Mouse (Mus musculus) limb, embryonic 12.5 days (tissue): ENCODE results near the gene Sdr9c7. TPM values are rescaled to one million over a fixed set of nuclear protein-coding genes. Genes with fewer than 3 reads are reported as not detected.

ENCODE experiments used
- ATAC-seq: fragments of 200-750 bp; cut with Nextera tagmentation; 2 replicates; pipeline ENCODE4 v1.8.0; 2017; ENCODE audit warnings: low read depth, moderate TSS enrichment; ENCODE audit not compliant: insufficient number of reproducible peaks, insufficient read depth, low FRiP score, low TSS enrichment
- H3K27ac ChIP-seq: fragments of 300-500 bp; sonication (generic); 2 replicates; pipeline ENCODE4 v1.5.1; 2016; ENCODE audit warnings: mild to moderate bottlenecking, moderate library complexity
- H3K27me3 ChIP-seq: fragments of 300-500 bp; sonication (generic); 2 replicates; pipeline ENCODE4 v1.6.1; 2016; ENCODE audit warnings: mild to moderate bottlenecking, moderate library complexity
- H3K36me3 ChIP-seq: fragments of 300-500 bp; sonication (generic); 2 replicates; pipeline ENCODE4 v1.6.1; 2016; ENCODE audit warnings: mild to moderate bottlenecking, moderate library complexity
- H3K4me1 ChIP-seq: fragments of 300-500 bp; sonication (generic); replicated peaks from 2 replicates; pipeline ENCODE4 v1.6.1; 2016
- H3K4me2 ChIP-seq: fragments of 300-500 bp; sonication (generic); 2 replicates; pipeline ENCODE4 v1.6.1; 2016; ENCODE audit warnings: mild to moderate bottlenecking, moderate library complexity
- H3K4me3 ChIP-seq: fragments of 300-500 bp; sonication (generic); replicated peaks from 2 replicates; pipeline ENCODE4 v1.5.1; 2016; ENCODE audit warnings: mild to moderate bottlenecking
- H3K9ac ChIP-seq: fragments of 300-500 bp; sonication (generic); replicated peaks from 2 replicates; pipeline ENCODE4 v1.6.1; 2016; ENCODE audit warnings: mild to moderate bottlenecking, moderate library complexity
- H3K9me3 ChIP-seq: fragments of 300-500 bp; sonication (generic); 2 replicates; pipeline ENCODE4 v1.6.1; 2016; ENCODE audit warnings: mild to moderate bottlenecking, moderate library complexity
- WGBS: fragments of 180-500 bp; shearing (Covaris S2); methylation state at CpG from one replicate; pipeline ENCODE4 v1.1.7; 2016; 5-methylcytosine and 5-hydroxymethylcytosine counted together
- polyA plus RNA-seq: library from polyadenylated mRNA; unstranded; fragments of >200 nt; fragmentation: Nextera tagmentation; extraction: Ambion mirVana; gene quantifications from 2 replicates; pipeline ENCODE4 v1.2.1, GENCODE M21; 2016

Sdr9c7 gene
- not detected in 2 replicates for polyA plus RNA-seq

DNA sequence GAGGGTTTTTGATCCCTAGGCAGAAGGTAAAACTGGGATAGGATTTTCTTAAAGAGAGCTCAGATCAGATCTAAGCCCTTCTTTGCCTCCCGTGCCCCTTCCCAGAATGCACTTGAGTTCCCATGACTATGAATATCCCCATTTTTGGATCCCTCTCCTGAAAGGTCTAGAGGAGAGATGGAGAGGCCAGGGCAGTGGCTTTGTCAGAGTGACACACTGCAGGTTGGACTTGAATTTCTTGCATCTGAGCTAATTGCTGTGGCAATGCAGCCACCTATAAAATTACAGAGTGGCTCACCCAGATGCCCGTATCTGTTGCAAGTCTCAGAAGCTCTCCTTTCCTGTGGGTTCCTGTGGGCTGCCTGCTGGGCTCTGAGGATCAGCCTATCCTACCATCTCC, at the start of gene Sdr9c7:
Gene Sdr9c7, plus strand, starts transcription at position 301 of the 400 bp plus-strand sequence.
- H3K4me1 ChIP-seq: no peaks in the 10 kb centered on the region
- H3K9ac ChIP-seq: no peak within 1 kb of the TSS
- WGBS: 78% methylated on average over 2 of the region's 2 CpGs
- H3K27ac ChIP-seq: no peak within 1 kb of the TSS
- H3K36me3 ChIP-seq: no peaks in the 10 kb centered on the region
- H3K9me3 ChIP-seq: no peaks in the 10 kb centered on the region
- H3K4me3 ChIP-seq: no peak within 1 kb of the TSS
- H3K4me2 ChIP-seq: no peak within 1 kb of the TSS
- no peaks in the 10 kb centered on the region; the same call in none of the 2 replicates for H3K27me3 ChIP-seq
- ATAC-seq: no peak

DNA sequence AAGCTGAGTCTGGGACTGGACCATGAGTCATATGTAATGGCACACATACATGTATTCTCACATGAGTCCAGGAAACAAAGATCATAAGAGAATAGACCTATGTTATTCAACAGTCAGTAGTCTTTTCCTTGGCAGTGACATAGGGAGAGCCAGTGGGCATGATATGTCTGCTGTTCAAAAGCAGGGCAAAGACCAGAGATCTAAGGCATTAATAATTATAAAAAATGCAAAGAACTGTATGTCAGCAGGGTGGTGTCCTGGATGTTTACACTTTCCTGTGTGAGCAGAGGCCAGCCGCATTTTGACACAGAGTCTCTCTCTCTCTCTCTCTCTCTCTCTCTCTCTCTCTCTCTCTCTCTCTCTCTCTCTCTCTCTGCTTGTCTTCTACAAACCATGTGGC, 48.7 kb upstream of the Sdr9c7 start, which contains the start of gene Rdh19:
Gene Rdh19, plus strand, starts transcription at position 301 of the 400 bp plus-strand sequence.
- no peaks in the 10 kb centered on the region for H3K36me3 ChIP-seq
- H3K9me3 ChIP-seq: 0 out of 2 replicates have a peak, but pooled peaks cover 7% of the 10 kb centered on the region
- no peaks in the 10 kb centered on the region for H3K27me3 ChIP-seq
- H3K4me2 ChIP-seq: no peak within 1 kb of the TSS
- no peak within 1 kb of the TSS for H3K9ac ChIP-seq
- no peak for ATAC-seq
- 94% methylated on average over 1 of the region's 1 CpGs for WGBS
- no peak within 1 kb of the TSS for H3K27ac ChIP-seq
- H3K4me1 ChIP-seq: no peaks in the 10 kb centered on the region
- H3K4me3 ChIP-seq: no peak within 1 kb of the TSS

DNA sequence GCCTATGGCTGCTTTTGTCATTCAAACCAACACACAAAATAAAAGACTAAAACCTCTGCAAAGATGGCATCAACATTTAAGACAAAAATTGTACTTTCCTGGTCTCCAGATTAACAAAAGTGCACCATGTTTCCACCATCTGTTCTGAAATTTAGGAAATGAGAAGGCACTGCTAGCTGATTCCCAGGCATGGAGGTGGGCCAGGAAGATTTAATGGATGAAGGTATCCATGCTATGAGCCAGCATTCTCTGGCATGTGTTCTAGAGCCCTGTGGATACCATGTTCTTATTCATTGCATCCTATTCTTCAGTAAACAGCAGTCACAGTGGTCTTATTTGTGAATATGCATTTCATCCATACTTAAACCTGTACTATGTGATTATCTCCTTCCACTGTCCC, 41.9 kb upstream of the Sdr9c7 start:
- Histone ChIP-seq H3K4me1 (no peaks in the 10 kb centered on the region), H3K9ac (no peak overlapping the region), H3K9me3 (no peaks in the 10 kb centered on the region), H3K27me3 (no peaks in the 10 kb centered on the region), H3K4me2 (no peak overlapping the region), H3K4me3 (no peak overlapping the region), H3K27ac (no peak overlapping the region), H3K36me3 (no peaks in the 10 kb centered on the region)
- no peak for ATAC-seq

DNA sequence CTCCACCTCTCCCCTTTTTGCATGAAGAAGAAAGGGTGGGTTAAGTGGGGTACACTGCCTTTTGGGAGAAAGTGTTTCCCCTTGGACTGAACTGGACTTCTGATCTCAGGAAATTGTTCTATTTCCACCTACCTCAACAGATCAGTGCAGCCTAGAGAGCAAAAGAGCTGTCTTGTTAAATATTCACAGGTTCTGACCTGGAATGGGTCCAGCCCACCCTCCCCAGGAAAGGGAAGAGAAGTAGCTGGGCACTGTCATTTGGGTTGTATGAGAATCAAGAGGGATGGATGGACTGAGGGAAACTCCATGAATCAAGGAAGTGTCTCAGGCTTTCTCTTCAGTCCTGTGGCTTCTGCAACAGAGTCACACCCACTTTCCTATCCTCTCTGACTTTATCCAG, 33.4 kb upstream of the Sdr9c7 start:
- H3K27me3 ChIP-seq: no peaks in the 10 kb centered on the region
- H3K4me2 ChIP-seq: no peak overlapping the region
- no peak overlapping the region for H3K9ac ChIP-seq
- 0 out of 2 replicates have a peak, but pooled peaks cover 2% of the 10 kb centered on the region for H3K9me3 ChIP-seq
- H3K36me3 ChIP-seq: no peaks in the 10 kb centered on the region
- ATAC-seq: no peak
- no peak overlapping the region for H3K4me3 ChIP-seq
- no peak overlapping the region for H3K27ac ChIP-seq
- no peaks in the 10 kb centered on the region for H3K4me1 ChIP-seq

DNA sequence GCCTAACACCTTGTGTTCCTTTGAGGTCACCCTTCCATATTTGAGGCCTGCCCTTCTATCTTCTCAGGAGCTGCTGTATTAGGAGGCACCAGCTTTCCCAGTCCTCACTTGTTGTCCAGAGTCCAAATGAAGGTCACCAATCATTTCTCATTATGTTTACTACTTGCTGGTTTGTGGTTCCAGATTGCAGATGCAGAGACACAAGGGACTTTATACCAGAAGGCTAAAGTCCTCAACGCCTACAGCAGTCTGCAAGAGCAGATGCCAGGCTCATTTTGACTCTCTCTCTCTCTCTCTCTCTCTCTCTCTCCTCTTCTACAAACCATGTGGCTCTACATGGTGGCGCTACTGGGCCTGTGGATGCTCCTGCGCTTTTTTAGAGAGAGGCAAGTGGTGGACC, 32.1 kb upstream of the Sdr9c7 start, which contains the start of gene Rdh16f2:
Gene Rdh16f2, plus strand, starts transcription at position 243 of the 400 bp plus-strand sequence.
- no peak for ATAC-seq
- Histone ChIP-seq H3K4me1 (no peaks in the 10 kb centered on the region), H3K9me3 (peaks cover 11% of the 10 kb centered on the region; the same call in 1 of the 2 replicates), H3K9ac (no peak within 1 kb of the TSS), H3K36me3 (no peaks in the 10 kb centered on the region), H3K27ac (no peak within 1 kb of the TSS), H3K4me2 (no peak within 1 kb of the TSS), H3K27me3 (no peaks in the 10 kb centered on the region), H3K4me3 (no peak within 1 kb of the TSS)
- WGBS: 78% methylated on average over 3 of the region's 3 CpGs

DNA sequence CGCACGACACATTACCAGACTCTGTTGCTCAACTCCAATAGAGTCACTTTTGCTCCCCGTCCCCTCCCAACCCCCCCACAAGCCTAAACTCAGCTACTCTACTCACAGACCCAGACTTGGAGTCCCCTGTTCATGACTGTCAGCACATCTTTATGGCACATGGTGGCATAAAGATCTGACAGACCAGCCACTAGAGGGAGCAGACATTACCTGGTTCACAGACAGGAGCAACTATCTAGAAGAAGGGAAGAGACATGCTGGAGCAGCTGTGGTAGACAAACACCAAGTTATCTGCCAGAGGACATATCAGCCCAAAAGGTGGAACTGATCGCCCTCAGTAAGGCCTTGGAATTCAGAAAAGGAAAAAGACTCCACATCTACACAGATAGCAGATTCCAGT, 25.8 kb upstream of the Sdr9c7 start:
- WGBS: 82% methylated on average over 4 of the region's 4 CpGs

DNA sequence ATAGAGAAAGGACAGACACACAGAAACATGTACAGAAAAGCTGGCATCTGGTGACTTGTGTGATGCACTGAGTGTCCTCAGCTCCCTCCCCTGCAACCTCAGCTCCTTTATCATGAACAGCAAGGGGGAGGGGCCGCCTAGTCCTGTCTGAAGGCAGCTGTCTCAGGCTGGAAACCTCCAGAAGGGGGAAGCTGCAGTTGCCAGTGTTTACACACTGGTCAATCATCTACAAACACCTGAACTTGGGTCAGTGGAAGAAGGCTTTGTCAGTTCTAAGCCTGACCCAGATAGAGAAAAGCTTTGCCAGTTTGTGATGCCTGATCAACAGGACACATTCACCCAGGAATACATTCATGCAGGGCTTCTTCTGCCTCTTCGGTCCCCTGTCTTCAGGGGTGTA, 20.6 kb upstream of the Sdr9c7 start:
- Histone ChIP-seq H3K9ac (no peak overlapping the region), H3K36me3 (no peaks in the 10 kb centered on the region), H3K9me3 (no peaks in the 10 kb centered on the region), H3K27me3 (no peaks in the 10 kb centered on the region), H3K4me3 (no peak overlapping the region), H3K4me1 (no peaks in the 10 kb centered on the region), H3K4me2 (no peak overlapping the region), H3K27ac (no peak overlapping the region)
- ATAC-seq: no peak
- 58% methylated on average over 2 of the region's 2 CpGs for WGBS

More for the DNA sequence above, 25.8 kb upstream of the Sdr9c7 start:
- Histone ChIP-seq H3K4me2 (no peak overlapping the region), H3K9me3 (peaks cover 11% of the 10 kb centered on the region; the same call in 1 of the 2 replicates), H3K27ac (no peak overlapping the region), H3K27me3 (no peaks in the 10 kb centered on the region), H3K4me1 (no peaks in the 10 kb centered on the region), H3K36me3 (no peaks in the 10 kb centered on the region), H3K4me3 (no peak overlapping the region), H3K9ac (no peak overlapping the region)
- no peak for ATAC-seq

DNA sequence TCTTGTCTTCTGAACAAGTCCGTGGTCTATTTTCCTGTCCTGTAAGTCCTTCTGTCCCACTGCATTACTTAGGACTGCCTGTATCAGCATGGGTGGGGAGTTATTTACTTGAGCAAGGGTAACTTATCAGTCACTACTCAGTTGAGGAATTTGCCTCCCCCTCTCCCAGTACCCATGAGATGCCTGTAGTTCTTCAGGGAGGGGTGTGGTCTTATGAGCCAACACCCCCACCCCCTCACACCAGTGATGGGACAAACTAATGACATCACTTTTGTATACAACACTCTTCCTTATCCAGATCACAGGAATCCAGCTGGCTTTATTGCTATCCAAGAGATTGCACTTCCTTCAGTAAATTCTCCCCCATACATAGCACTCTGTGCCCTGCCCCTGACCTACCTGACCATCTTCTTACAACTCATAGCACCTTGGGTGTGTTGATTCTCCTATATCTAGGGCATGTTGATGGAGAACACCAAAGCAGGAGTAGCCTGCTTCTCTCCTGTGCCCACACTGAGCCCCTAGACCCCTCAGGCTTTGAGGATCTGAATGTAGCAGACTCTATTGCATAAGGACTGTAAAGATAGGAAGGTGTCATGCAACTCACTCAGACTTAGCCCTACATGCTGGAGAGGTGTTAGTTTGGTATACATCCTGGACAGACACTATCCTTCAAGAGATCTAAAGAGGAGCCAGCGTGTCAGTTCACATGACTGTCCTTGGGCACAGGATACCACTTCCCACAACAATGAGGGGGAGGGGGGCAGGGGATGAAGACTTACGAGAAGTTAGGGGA, 19.9 kb upstream of the Sdr9c7 start:
- Histone ChIP-seq H3K4me1 (no peaks in the 10 kb centered on the region), H3K9ac (no peak overlapping the region), H3K9me3 (no peaks in the 10 kb centered on the region), H3K4me3 (no peak overlapping the region), H3K36me3 (no peaks in the 10 kb centered on the region), H3K27ac (no peak overlapping the region), H3K4me2 (no peak overlapping the region), H3K27me3 (no peaks in the 10 kb centered on the region)
- WGBS: 77% methylated on average over 3 of the region's 3 CpGs
- ATAC-seq: no peak

DNA sequence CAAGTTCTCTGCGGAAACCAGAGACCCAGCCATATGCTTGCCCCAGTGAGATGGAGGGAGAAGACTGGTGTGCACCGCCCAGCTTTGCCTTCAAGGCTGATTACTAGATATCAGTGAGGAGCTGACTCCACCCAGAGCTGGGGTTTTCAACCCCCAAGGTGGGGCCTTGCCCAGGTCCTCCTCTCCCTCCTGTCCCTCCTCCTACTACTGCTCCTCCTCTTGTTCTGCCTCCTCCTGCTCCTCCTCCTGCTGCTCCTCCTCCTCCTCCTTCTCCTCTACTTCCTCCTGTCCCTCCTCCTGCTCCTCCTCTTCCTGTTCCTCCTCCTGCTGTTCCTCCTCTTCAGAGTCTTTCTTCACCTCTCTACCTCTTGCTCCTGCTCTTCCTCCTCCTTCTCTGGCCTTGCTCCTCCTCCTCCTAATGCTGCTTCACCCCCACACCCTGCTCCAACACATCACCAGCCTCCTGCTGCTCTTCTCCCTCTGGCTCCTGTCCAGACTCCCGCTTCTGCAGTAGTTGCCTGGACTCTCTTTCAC, 19.1 kb upstream of the Sdr9c7 start:
- no peak for ATAC-seq
- Histone ChIP-seq H3K9me3 (no peaks in the 10 kb centered on the region), H3K4me1 (no peaks in the 10 kb centered on the region), H3K9ac (no peak overlapping the region), H3K27ac (no peak overlapping the region), H3K4me3 (no peak overlapping the region), H3K27me3 (no peaks in the 10 kb centered on the region), H3K36me3 (no peaks in the 10 kb centered on the region), H3K4me2 (no peak overlapping the region)
- 90% methylated on average over 3 of the region's 3 CpGs for WGBS

DNA sequence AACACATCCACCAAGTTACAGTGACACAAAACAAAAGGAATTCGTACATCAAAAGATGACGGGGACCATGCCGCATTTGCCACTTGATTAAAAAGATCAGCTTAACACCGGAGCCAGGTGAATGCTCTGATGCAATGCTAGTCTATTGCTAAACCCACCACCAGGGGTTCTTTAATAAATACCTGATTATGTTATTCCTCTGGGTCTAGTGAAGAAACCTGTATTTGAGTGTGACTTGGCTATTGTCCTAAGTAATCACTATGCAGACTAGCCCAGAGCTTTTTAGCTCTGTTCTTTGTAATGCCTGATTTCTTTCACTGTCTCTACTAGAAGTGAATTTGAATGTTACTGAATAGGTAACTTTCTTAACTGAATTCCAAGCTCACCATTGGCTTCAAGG, 17.3 kb upstream of the Sdr9c7 start:
- Histone ChIP-seq H3K4me1 (no peaks in the 10 kb centered on the region), H3K4me2 (no peak overlapping the region), H3K9me3 (no peaks in the 10 kb centered on the region), H3K27me3 (no peaks in the 10 kb centered on the region), H3K27ac (no peak overlapping the region), H3K4me3 (no peak overlapping the region), H3K9ac (no peak overlapping the region), H3K36me3 (no peaks in the 10 kb centered on the region)
- ATAC-seq: no peak
- WGBS: 82% methylated on average over 4 of the region's 4 CpGs

DNA sequence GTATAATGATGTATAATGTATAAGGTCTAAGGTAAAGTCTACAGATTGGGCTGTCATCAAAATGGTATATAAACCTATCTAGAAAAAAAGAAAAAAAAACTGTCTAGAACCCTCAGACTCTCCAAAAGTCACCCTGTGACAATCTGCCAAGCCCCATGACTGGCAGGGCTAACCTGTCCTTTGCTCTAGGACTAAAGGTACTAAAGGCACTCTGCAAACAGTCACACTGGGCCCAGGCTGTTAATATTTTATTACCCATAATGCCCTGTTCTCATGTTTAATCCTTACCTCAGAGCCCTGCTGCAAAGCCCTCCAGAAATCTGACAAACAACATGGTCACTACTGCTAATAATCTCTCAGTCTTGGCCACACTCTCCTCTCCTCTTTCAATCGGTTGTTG, 11.8 kb upstream of the Sdr9c7 start:
- Histone ChIP-seq H3K4me1 (no peaks in the 10 kb centered on the region), H3K27ac (no peak overlapping the region), H3K9me3 (no peaks in the 10 kb centered on the region), H3K9ac (no peak overlapping the region), H3K36me3 (no peaks in the 10 kb centered on the region), H3K4me2 (no peak overlapping the region), H3K4me3 (no peak overlapping the region), H3K27me3 (no peaks in the 10 kb centered on the region)
- no peak for ATAC-seq
- 62% methylated on average over 1 of the region's 1 CpGs for WGBS
